8 mouse cellular contexts compared by ENCODE assay signal in the genomic region with DNA sequence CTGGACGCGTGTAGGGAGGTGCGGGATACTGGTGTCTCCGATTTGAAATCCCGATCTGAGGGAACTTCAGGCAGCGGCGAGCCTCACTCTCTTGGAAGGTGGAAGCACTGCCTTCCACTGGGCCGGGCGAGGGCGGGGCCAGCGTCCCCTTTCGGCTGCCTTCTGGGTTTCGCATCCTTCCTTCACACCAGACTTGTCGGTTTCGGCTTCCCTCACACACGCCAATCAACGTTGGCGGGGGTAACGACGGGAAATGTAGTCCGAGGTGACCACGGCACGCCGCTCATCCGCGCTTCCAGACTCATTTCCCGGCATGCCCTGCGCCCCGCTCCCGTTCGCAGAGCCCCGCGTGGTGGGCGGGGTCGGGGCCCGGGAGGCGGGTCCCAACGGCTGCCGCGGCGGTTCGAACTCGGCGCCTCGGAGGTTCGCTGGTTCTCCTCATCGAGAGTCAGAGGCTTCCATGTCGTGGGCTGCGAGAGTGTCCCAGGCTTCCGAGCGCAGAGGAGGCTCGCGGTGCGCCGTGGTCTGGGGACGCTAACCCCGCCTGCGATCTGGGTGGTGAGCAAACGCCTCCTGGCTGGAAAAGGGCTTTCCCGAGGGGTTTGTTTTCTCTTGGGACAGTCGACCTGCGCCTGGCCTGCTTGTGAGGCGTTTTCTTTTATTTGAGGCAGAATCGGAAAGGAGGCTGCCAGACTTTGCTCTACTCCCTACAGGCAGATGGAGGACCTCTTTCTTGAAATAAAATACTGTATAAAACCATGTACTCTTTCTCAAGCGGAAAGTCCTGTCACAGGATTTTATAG. TPM values are rescaled to one million over a fixed set of nuclear protein-coding genes. Genes with fewer than 3 reads are reported as not detected.
A peak's percentile ranks its signal among the peaks of the same experiment; 100 is the strongest.
DNase-seq lines count a peak whose midpoint lies in the region; ATAC-seq and TF ChIP-seq lines count a peak whose summit lies in the region.

A gene (minus strand): TSS at position 180 of the 803 bp plus-strand sequence.
A gene (plus strand): TSS at position 435 of the 803 bp plus-strand sequence.

- under 1% methylated on average over 37 of the region's 65 CpGs for WGBS in embryonic facial prominence, embryonic 14.5 days
- WGBS in heart, adult 2 months: under 1% methylated on average over 65 of the region's 65 CpGs
- under 1% methylated on average over 65 of the region's 65 CpGs for WGBS in limb, embryonic 13.5 days
- WGBS in midbrain, embryonic 16.5 days: under 1% methylated on average over 65 of the region's 65 CpGs

- TF ChIP-seq EP300 in heart, adult 2 months (IDR thresholded peaks at IDR 0.05; ENCODE audit: insufficient read depth, low read depth, low read length): 0 out of 2 replicates have a peak, but pooled peaks have one; percentile 57

- peaks cover 17% of the 10 kb centered on the region for H3K36me3 ChIP-seq in embryonic facial prominence, embryonic 14.5 days (ENCODE audit: control insufficient read depth, insufficient read depth, low read length)
- H3K36me3 ChIP-seq in heart, adult 2 months (ENCODE audit: control insufficient read depth, insufficient read depth, low read length): 0 out of 2 replicates have a peak, but pooled peaks cover 2% of the 10 kb centered on the region
- peaks cover 17% of the 10 kb centered on the region for H3K36me3 ChIP-seq in limb, embryonic 13.5 days
- peaks cover 4% of the 10 kb centered on the region; the same call in 1 of the 2 replicates for H3K36me3 ChIP-seq in midbrain, embryonic 16.5 days (ENCODE audit: control insufficient read depth, insufficient read depth, low read length)

- H3K9me3 ChIP-seq in embryonic facial prominence, embryonic 14.5 days (ENCODE audit: control insufficient read depth, low read length): no peaks in the 10 kb centered on the region
- H3K9me3 ChIP-seq in limb, embryonic 13.5 days: no peaks in the 10 kb centered on the region
- H3K9me3 ChIP-seq in midbrain, embryonic 16.5 days (replicated peaks; ENCODE audit: control insufficient read depth, low read length, poor library complexity, severe bottlenecking): no peaks in the 10 kb centered on the region

- intact Hi-C loops in heart, adult 2 months (cut with DNase I): loop anchor here (1.0 to 5.0 kb wide), 4 partner anchors 67 to 230 kb away; a partner anchor contains a TSS

- H3K9ac ChIP-seq in embryonic facial prominence, embryonic 14.5 days (ENCODE audit: low read depth, low read length): peak within 1 kb of the TSS; percentile 80
- H3K9ac ChIP-seq in heart, adult 2 months (ENCODE audit: low read depth, low read length): peak within 1 kb of the TSS; percentile 89
- peak within 1 kb of the TSS; percentile 83 for H3K9ac ChIP-seq in limb, embryonic 13.5 days
- H3K9ac ChIP-seq in midbrain, embryonic 16.5 days (ENCODE audit: low read depth, low read length): peak within 1 kb of the TSS; percentile 81

- peaks cover 4% of the 10 kb centered on the region; the same call in 1 of the 2 replicates for H3K4me1 ChIP-seq in embryonic facial prominence, embryonic 14.5 days (ENCODE audit: control insufficient read depth, insufficient read depth, low read length)
- H3K4me1 ChIP-seq in heart, adult 2 months (ENCODE audit: control insufficient read depth, insufficient read depth, low read length): peaks cover 3% of the 10 kb centered on the region; the same call in 1 of the 2 replicates
- H3K4me1 ChIP-seq in limb, embryonic 13.5 days: peaks cover 4% of the 10 kb centered on the region
- peaks cover 18% of the 10 kb centered on the region for H3K4me1 ChIP-seq in midbrain, embryonic 16.5 days (ENCODE audit: control insufficient read depth, insufficient read depth, low read length)

- H3K4me3 ChIP-seq in embryonic facial prominence, embryonic 14.5 days (ENCODE audit: low read depth, low read length): peak within 1 kb of the TSS; percentile 69
- peak within 1 kb of the TSS; percentile 94 for H3K4me3 ChIP-seq in heart, adult 2 months
- peak within 1 kb of the TSS; percentile 81 for H3K4me3 ChIP-seq in limb, embryonic 13.5 days
- H3K4me3 ChIP-seq in midbrain, embryonic 16.5 days (ENCODE audit: low read depth, low read length): peak within 1 kb of the TSS; percentile 89

- TF ChIP-seq POLR2A in heart, adult 2 months (IDR thresholded peaks at IDR 0.05; ENCODE audit: insufficient read depth, low read depth, low read length): peak; percentile 80

- peak; percentile 99 for DNase-seq in 3T3-L1 (ENCODE audit: low read depth, low spot score)
- peak; percentile 85 to 88 for DNase-seq in adrenal gland, postnatal 4 days (ENCODE audit: low spot score in 2 of 2)
- DNase-seq in embryonic facial prominence, embryonic 14.5 days (ENCODE audit: low spot score): peak; percentile 99
- DNase-seq in heart, adult 2 months: peak; percentile 98 to 99
- peak; percentile 97 to 98 for DNase-seq in kidney, adult 8-10 months
- peak; percentile 97 to 100 for DNase-seq in spleen, postnatal 10 days (ENCODE audit: low spot score in 2 of 2)

- peak within 1 kb of the TSS; percentile 91 for H3K27ac ChIP-seq in embryonic facial prominence, embryonic 14.5 days (replicated peaks; ENCODE audit: low read depth, low read length)
- peak within 1 kb of the TSS; percentile 95 for H3K27ac ChIP-seq in heart, adult 2 months
- H3K27ac ChIP-seq in limb, embryonic 13.5 days: peak within 1 kb of the TSS; percentile 87
- peak within 1 kb of the TSS; percentile 87 for H3K27ac ChIP-seq in midbrain, embryonic 16.5 days (ENCODE audit: low read length)

- H3K27me3 ChIP-seq in embryonic facial prominence, embryonic 14.5 days (replicated peaks; ENCODE audit: control insufficient read depth, insufficient read depth, low read length): no peaks in the 10 kb centered on the region
- H3K27me3 ChIP-seq in heart, adult 2 months (ENCODE audit: control insufficient read depth, insufficient read depth, low read length): no peaks in the 10 kb centered on the region
- H3K27me3 ChIP-seq in limb, embryonic 13.5 days: no peaks in the 10 kb centered on the region
- no peaks in the 10 kb centered on the region for H3K27me3 ChIP-seq in midbrain, embryonic 16.5 days (ENCODE audit: control insufficient read depth, insufficient read depth, low read depth, low read length)

- H3K4me2 ChIP-seq in embryonic facial prominence, embryonic 14.5 days (ENCODE audit: low read depth, low read length): peak within 1 kb of the TSS; percentile 65
- H3K4me2 ChIP-seq in limb, embryonic 13.5 days (replicated peaks): peak within 1 kb of the TSS; percentile 78
- peak within 1 kb of the TSS; percentile 88 for H3K4me2 ChIP-seq in midbrain, embryonic 16.5 days (ENCODE audit: low read length)

- peak; percentile 99 for ATAC-seq in embryonic facial prominence, embryonic 14.5 days (ENCODE audit: low read depth)
- ATAC-seq in limb, embryonic 13.5 days (ENCODE audit: low FRiP score, low read depth): peak; percentile 100
- peak; percentile 99 for ATAC-seq in midbrain, embryonic 16.5 days

- peaks cover 1% of the 10 kb centered on the region; the same call in 1 of the 2 replicates for H3K79me2 ChIP-seq in heart, adult 2 months (replicated peaks; ENCODE audit: control insufficient read depth, insufficient read depth, low read length)

- peak; percentile 50 for TF ChIP-seq CTCF in heart, adult 2 months (IDR thresholded peaks at IDR 0.05)

RNA-seq across cellular contexts. Expression of the first gene that starts in this region (rescaled TPM):
- 10 to 100 TPM; 40.1 to 41.0 TPM for total RNA-seq in adrenal gland, postnatal 4 days (2021)
- 25.8 and 29.6 TPM in 2 replicates for polyA plus RNA-seq in embryonic facial prominence, embryonic 14.5 days (2014; fragmentation: Nextera tagmentation; extraction: Ambion mirVana)
- 10 to 100 TPM; 28.6 to 29.8 TPM for total RNA-seq in heart, adult 2 months (2021)
- polyA plus RNA-seq in heart, adult 2 months (2012; rRNA removed): 20.2 and 32.4 TPM in 2 replicates
- 33.4 and 35.3 TPM in 2 replicates for polyA plus RNA-seq in limb, embryonic 13.5 days (2015; fragmentation: Nextera tagmentation; extraction: Ambion mirVana)
- 17.1 and 23.3 TPM in 2 replicates for polyA plus RNA-seq in midbrain, embryonic 16.5 days (2015; fragmentation: Nextera tagmentation; extraction: Ambion mirVana)

RNA-seq across cellular contexts. Expression of the second gene that starts in this region (rescaled TPM):
- 1 to 10 TPM; 2.7 to 3.4 TPM for total RNA-seq in adrenal gland, postnatal 4 days (2021)
- polyA plus RNA-seq in embryonic facial prominence, embryonic 14.5 days (2014; fragmentation: Nextera tagmentation; extraction: Ambion mirVana): 6.7 and 9.0 TPM in 2 replicates
- under 1 TPM; 0.18 to 0.39 TPM for total RNA-seq in heart, adult 2 months (2021)
- not detected in 2 replicates for polyA plus RNA-seq in heart, adult 2 months (2012; rRNA removed)
- 9.5 and 10.2 TPM in 2 replicates for polyA plus RNA-seq in limb, embryonic 13.5 days (2015; fragmentation: Nextera tagmentation; extraction: Ambion mirVana)
- 2.5 and 2.7 TPM in 2 replicates for polyA plus RNA-seq in midbrain, embryonic 16.5 days (2015; fragmentation: Nextera tagmentation; extraction: Ambion mirVana)

Comparison
In these comparisons a context has a peak if more than half of its experiments do, and no peak if none do; other contexts are left out.
1. Peak in every context shown above with its lines: DNase-seq, ATAC-seq, H3K4me3 ChIP-seq and H3K27ac ChIP-seq.